Mouse (Mus musculus) CH12.LX (cell line): ENCODE measurements at regions not wholly inside any gene's neighbourhood (a gene's known extent, or its start where the extent isn't known, plus 50 kb on each side); places are given as distances from the start of the nearest gene placed in this dataset.
A peak's percentile ranks its signal among the peaks of the same experiment; 100 is the strongest.

Source experiments
- DNase-seq: peaks from one replicate; pipeline ENCODE4 v3.0.0-alpha.2; 2013; ENCODE audit errors: extremely low read depth
- H3K27ac ChIP-seq: 2 replicates; pipeline ENCODE4 v1.5.1; 2012; ENCODE audit warnings: low read depth, mild to moderate bottlenecking, control low read depth, moderate library complexity; ENCODE audit not compliant: insufficient read depth
- H3K27me3 ChIP-seq: replicated peaks from 2 replicates; pipeline ENCODE3; 2012; ENCODE audit warnings: inconsistent platforms
- H3K36me3 ChIP-seq, 2 experiments: replicated peaks in 1 of 2; 2 replicates each; pipeline versions ENCODE3 to v1.6.1; 2012; ENCODE audit warnings: inconsistent platforms in 1 of 2, low read length in 1 of 2, mild to moderate bottlenecking in 1 of 2, mixed read lengths in 1 of 2, moderate library complexity in 1 of 2; ENCODE audit not compliant: control insufficient read depth in 1 of 2, insufficient read depth in 1 of 2
- H3K4me1 ChIP-seq, 2 experiments: 2 replicates each; pipeline ENCODE4 v1.6.1; 2012; ENCODE audit warnings: inconsistent platforms in 1 of 2, moderate library complexity in 1 of 2; ENCODE audit not compliant: insufficient read depth in 2 of 2, control insufficient read depth in 1 of 2
- H3K4me2 ChIP-seq: 2 replicates; pipeline ENCODE4 v1.6.1; 2012; ENCODE audit warnings: low read depth, mild to moderate bottlenecking, control low read depth; ENCODE audit not compliant: poor library complexity, insufficient read depth, severe bottlenecking
- H3K4me3 ChIP-seq, 3 experiments: fragments of 150-350 bp in 1 of 3; sonication (generic) in 1 of 3; replicated peaks in 1 of 3; 2 replicates each; pipeline versions ENCODE3 to v1.5.1; 2011 to 2012; ENCODE audit warnings: low read depth in 2 of 3, low read length in 2 of 3, mild to moderate bottlenecking in 2 of 3, moderate library complexity in 2 of 3, control low read depth in 1 of 3, improper control_type of control experiment in 1 of 3, inconsistent platforms in 1 of 3, mixed read lengths in 1 of 3; ENCODE audit not compliant: poor library complexity in 1 of 3
- H3K79me2 ChIP-seq: replicated peaks from 2 replicates; pipeline ENCODE4 v1.6.1; 2012; ENCODE audit warnings: mild to moderate bottlenecking, moderate library complexity; ENCODE audit not compliant: control insufficient read depth, poor library complexity, insufficient read depth, severe bottlenecking; ENCODE audit errors: extremely low read depth
- H3K9ac ChIP-seq: 2 replicates; pipeline ENCODE4 v1.6.1; 2012; ENCODE audit warnings: low read depth, mild to moderate bottlenecking, control low read depth, moderate library complexity; ENCODE audit not compliant: insufficient read depth
- H3K9me3 ChIP-seq: replicated peaks from 2 replicates; pipeline ENCODE3; 2012; ENCODE audit warnings: low read length, inconsistent platforms, mixed read lengths
- CHD2 ChIP-seq: IDR thresholded peaks from 2 replicates; pipeline ENCODE4 v1.6.1; 2011; ENCODE audit warnings: low read length, improper control_type of control experiment
- CTCF ChIP-seq, 2 experiments: IDR thresholded peaks in 1 of 2; conservative IDR thresholded peaks in 1 of 2; 2 replicates each; pipeline ENCODE4 v1.5.1; 2011 to 2012; ENCODE audit warnings: low read depth in 2 of 2, low read length in 2 of 2, improper control_type of control experiment in 1 of 2, inconsistent platforms in 1 of 2, mild to moderate bottlenecking in 1 of 2, moderate library complexity in 1 of 2
- E2F4 ChIP-seq: IDR thresholded peaks from 2 replicates; pipeline ENCODE4 v1.6.1; 2011; ENCODE audit warnings: low read depth, low read length, improper control_type of control experiment; ENCODE audit not compliant: insufficient replicate concordance
- ELF1 ChIP-seq: IDR thresholded peaks from 2 replicates; pipeline ENCODE4 v1.6.1; 2014; ENCODE audit warnings: low read depth, mild to moderate bottlenecking, inconsistent platforms, low read length, improper control_type of control experiment
- EP300 ChIP-seq: IDR thresholded peaks from 2 replicates; pipeline ENCODE4 v1.6.1; 2011; ENCODE audit warnings: low read length, improper control_type of control experiment
- ETS1 ChIP-seq: conservative IDR thresholded peaks from 2 replicates; pipeline ENCODE4 v1.6.1; 2012; ENCODE audit warnings: low read depth, mild to moderate bottlenecking, inconsistent platforms, low read length, improper control_type of control experiment, moderate library complexity
- IRF4 ChIP-seq: IDR thresholded peaks from 2 replicates; pipeline ENCODE4 v1.6.1; 2014; ENCODE audit warnings: low read depth, mild to moderate bottlenecking, inconsistent platforms, low read length, improper control_type of control experiment
- JUN ChIP-seq: IDR thresholded peaks from 2 replicates; pipeline ENCODE4 v1.6.1; 2011; ENCODE audit warnings: low read depth, mild to moderate bottlenecking, low read length, improper control_type of control experiment, moderate library complexity; ENCODE audit not compliant: insufficient read depth
- JUND ChIP-seq: conservative IDR thresholded peaks from 2 replicates; pipeline ENCODE4 v1.6.1; 2011; ENCODE audit warnings: low read depth, low read length, improper control_type of control experiment
- MAFK ChIP-seq: IDR thresholded peaks from 2 replicates; pipeline ENCODE4 v1.6.1; 2011; ENCODE audit warnings: low read length, improper control_type of control experiment; ENCODE audit not compliant: insufficient replicate concordance
- MAZ ChIP-seq: IDR thresholded peaks from 2 replicates; pipeline ENCODE4 v1.6.1; 2012; ENCODE audit warnings: low read depth, mild to moderate bottlenecking, inconsistent platforms, low read length, improper control_type of control experiment, moderate library complexity
- MEF2A ChIP-seq: IDR thresholded peaks from 2 replicates; pipeline ENCODE4 v1.6.1; 2014; ENCODE audit warnings: low read depth, mild to moderate bottlenecking, inconsistent platforms, low read length, improper control_type of control experiment, borderline replicate concordance
- NELFE ChIP-seq: IDR thresholded peaks from 2 replicates; pipeline ENCODE4 v1.6.1; 2011; ENCODE audit warnings: low read depth, low read length, improper control_type of control experiment
- NRF1 ChIP-seq: IDR thresholded peaks from 2 replicates; pipeline ENCODE4 v1.6.1; 2014; ENCODE audit warnings: low read depth, mild to moderate bottlenecking, inconsistent platforms, low read length, improper control_type of control experiment, moderate library complexity
- POLR2A ChIP-seq: IDR thresholded peaks from 2 replicates; pipeline ENCODE4 v1.6.1; 2011; ENCODE audit warnings: low read depth, mild to moderate bottlenecking, improper control_type of control experiment, low read length
- POLR2AphosphoS2 ChIP-seq: IDR thresholded peaks from 2 replicates; pipeline ENCODE4 v1.6.1; 2011; ENCODE audit warnings: low read depth, low read length, improper control_type of control experiment
- RCOR1 ChIP-seq: conservative IDR thresholded peaks from 2 replicates; pipeline ENCODE4 v1.6.1; 2012; ENCODE audit warnings: low read depth, mild to moderate bottlenecking, inconsistent platforms, low read length, improper control_type of control experiment
- SIN3A ChIP-seq: IDR thresholded peaks from 2 replicates; pipeline ENCODE4 v1.6.1; 2012; ENCODE audit warnings: low read length, improper control_type of control experiment, inconsistent platforms
- SMC3 ChIP-seq: IDR thresholded peaks from 2 replicates; pipeline ENCODE4 v1.6.1; 2011; ENCODE audit warnings: low read depth, low read length, improper control_type of control experiment
- TBP ChIP-seq: conservative IDR thresholded peaks from 2 replicates; pipeline ENCODE4 v1.6.1; 2011; ENCODE audit warnings: low read depth, low read length, improper control_type of control experiment
- TCF12 ChIP-seq: IDR thresholded peaks from 2 replicates; pipeline ENCODE4 v1.6.1; 2014; ENCODE audit warnings: low read depth, mild to moderate bottlenecking, inconsistent platforms, low read length, improper control_type of control experiment
- USF1 ChIP-seq: IDR thresholded peaks from 2 replicates; pipeline ENCODE4 v1.6.1; 2014; ENCODE audit warnings: low read depth, mild to moderate bottlenecking, inconsistent platforms, low read length, improper control_type of control experiment
- USF2 ChIP-seq: conservative IDR thresholded peaks from 2 replicates; pipeline ENCODE4 v1.6.1; 2011; ENCODE audit warnings: low read depth, low read length, improper control_type of control experiment
- ZC3H11A ChIP-seq: IDR thresholded peaks from 2 replicates; pipeline ENCODE4 v1.6.1; 2012; ENCODE audit warnings: low read depth, mild to moderate bottlenecking, inconsistent platforms, low read length, improper control_type of control experiment
- ZKSCAN1 ChIP-seq: IDR thresholded peaks from 2 replicates; pipeline ENCODE4 v1.6.1; 2012; ENCODE audit warnings: low read depth, inconsistent platforms, low read length, improper control_type of control experiment, borderline replicate concordance
- ZMIZ1 ChIP-seq: IDR thresholded peaks from 2 replicates; pipeline ENCODE4 v1.6.1; 2012; ENCODE audit warnings: low read depth, mild to moderate bottlenecking, inconsistent platforms, low read length, improper control_type of control experiment
- dilution Hi-C: fragments of 300-500 bp; cut with MboI; formaldehyde crosslinking; loops from 2 replicates; pipeline ENCODE4 v1.14.3; 2020; ENCODE audit warnings: low sequenced_read_pairs; ENCODE audit not compliant: extremely low pct_unique_long_range_greater_than_20kb, extremely low pct_ligation_motif_present
- in situ Hi-C: fragments of 300-500 bp; cut with MboI; formaldehyde crosslinking; loops from 3 replicates; pipeline ENCODE4 v1.14.3; 2019; ENCODE audit warnings: low sequenced_read_pairs, low pct_ligation_motif_present, low pct_unique_long_range_greater_than_20kb, mixed read lengths

GRCm38 (mm10) chr11:22626407-22626806 lies 114.5 kb downstream of the Tmem17 start:
- Histone ChIP-seq H3K9ac (no peak overlapping the region), H3K4me1 (peaks cover 3 to 23% of the 10 kb centered on the region in 2 experiments), H3K79me2 (no peaks in the 10 kb centered on the region), H3K27me3 (no peaks in the 10 kb centered on the region), H3K9me3 (no peaks in the 10 kb centered on the region), H3K27ac (no peak overlapping the region), H3K4me2 (0 out of 2 replicates have a peak overlapping the region, but pooled peaks have one; percentile 14), H3K4me3 (no peak overlapping the region), H3K36me3 (no peaks in the 10 kb centered on the region)
- DNase-seq, result peak; percentile 68
- TF ChIP-seq SMC3 (no peak), EP300 (peak; percentile 66), CTCF (conservative IDR thresholded peaks at IDR 0.05 in 1 of 2, IDR thresholded peaks at IDR 0.05 in 1 of 2; ENCODE audit: low read depth in 2 of 2, low read length in 2 of 2) (peak in 1 of 2 experiments; percentile 1; a peak in 1 of 4 replicates), E2F4 (no peak), TCF12 (peak; percentile 50; the same call in 1 of the 2 replicates), SIN3A (no peak), MAZ (peak; percentile 32; the same call in 1 of the 2 replicates), NELFE (no peak), USF2 (no peak), USF1 (no peak), RCOR1 (no peak), MEF2A (peak; percentile 74; the same call in 1 of the 2 replicates), JUN (0 out of 2 replicates have a peak, but pooled peaks have one; percentile 23), CHD2 (no peak), MAFK (0 out of 2 replicates have a peak, but pooled peaks have one; percentile 30), ZKSCAN1 (no peak), IRF4 (peak; percentile 37; the same call in 1 of the 2 replicates), ETS1 (peak; percentile 77)
- in situ Hi-C loops (loop anchor here (25.0 kb wide), 1 partner anchor 936 kb away; no protein-coding TSS in a partner anchor), dilution Hi-C loops (no loop called here)

GRCm38 (mm10) chr11:22628497-22628896 lies 116.6 kb downstream of the Tmem17 start:
- Histone ChIP-seq H3K79me2 (no peaks in the 10 kb centered on the region), H3K27ac (no peak overlapping the region)

More at GRCm38 (mm10) chr11:22628497-22628896, 116.6 kb downstream of the Tmem17 start:
- Histone ChIP-seq H3K9me3 (no peaks in the 10 kb centered on the region), H3K9ac (no peak overlapping the region), H3K4me2 (no peak overlapping the region), H3K4me1 (peaks cover 3 to 40% of the 10 kb centered on the region in 2 experiments), H3K36me3 (no peaks in the 10 kb centered on the region), H3K4me3 (no peak overlapping the region), H3K27me3 (no peaks in the 10 kb centered on the region)
- in situ Hi-C loops (loop anchor here (25.0 kb wide), 1 partner anchor 934 kb away; no protein-coding TSS in a partner anchor), dilution Hi-C loops (no loop called here)
- no peak for TF ChIP-seq ELF1
- no peak for TF ChIP-seq ZC3H11A
- no peak for TF ChIP-seq MAFK
- no peak for TF ChIP-seq JUND
- no peak for TF ChIP-seq TCF12
- no peak for TF ChIP-seq POLR2AphosphoS2
- TF ChIP-seq POLR2A, result no peak
- no peak for TF ChIP-seq MAZ
- no peak for TF ChIP-seq TBP
- no peak for TF ChIP-seq CHD2
- no peak for TF ChIP-seq ZMIZ1
- TF ChIP-seq ZKSCAN1, result no peak
- no peak for TF ChIP-seq E2F4
- no peak for TF ChIP-seq IRF4
- no peak for TF ChIP-seq SIN3A
- no peak for TF ChIP-seq ETS1
- TF ChIP-seq NRF1, result no peak
- no peak for DNase-seq
